Mouse (Mus musculus): ENCODE measurements around the gene Dach1.

Dach1 gene

GRCm38 (mm10) chr14:98108764-98109163, 60.8 kb downstream of the Dach1 start:
- in situ Hi-C loops (cut with MboI, MseI) = no loop called here

- in situ Hi-C loops (cut with MboI, MseI) = no loop called here
These were observed 63.4 kb downstream of the Dach1 start for GRCm38 (mm10) chr14:98106208-98106607.

GRCm38 (mm10) chr14:98104314-98104955, 65.1 kb downstream of the Dach1 start:
- in situ Hi-C loops (cut with MboI, MseI) = no loop called here

GRCm38 (mm10) chr14:98095229-98095628, 74.3 kb downstream of the Dach1 start:
- in situ Hi-C loops (cut with MboI, MseI) = no loop called here

GRCm38 (mm10) chr14:98089246-98089645, 80.3 kb downstream of the Dach1 start:
- in situ Hi-C loops (cut with MboI, MseI) = no loop called here

- in situ Hi-C loops (cut with MboI, MseI) = no loop called here
These were observed 82.2 kb downstream of the Dach1 start for GRCm38 (mm10) chr14:98087355-98087754.

- in situ Hi-C loops (cut with MboI, MseI) = no loop called here
These were observed 82.8 kb downstream of the Dach1 start for GRCm38 (mm10) chr14:98086794-98087193.

- in situ Hi-C loops (cut with MboI, MseI) = no loop called here
These were observed 84.4 kb downstream of the Dach1 start for GRCm38 (mm10) chr14:98085141-98085540.

GRCm38 (mm10) chr14:98084720-98085119, 84.8 kb downstream of the Dach1 start:
- in situ Hi-C loops (cut with MboI, MseI) = no loop called here

GRCm38 (mm10) chr14:98083419-98083818, 86.1 kb downstream of the Dach1 start:
- in situ Hi-C loops (cut with MboI, MseI) = no loop called here

- in situ Hi-C loops (cut with MboI, MseI) = no loop called here
These were observed 89.6 kb downstream of the Dach1 start for GRCm38 (mm10) chr14:98080014-98080413.

GRCm38 (mm10) chr14:98077996-98078395, 91.6 kb downstream of the Dach1 start:
- in situ Hi-C loops (cut with MboI, MseI) = loop anchor here (10.0 kb wide), 1 partner anchor 613 kb away; no protein-coding TSS in a partner anchor

GRCm38 (mm10) chr14:98073421-98074080, 96.0 kb downstream of the Dach1 start:
- in situ Hi-C loops (cut with MboI, MseI) = loop anchor here (10.0 kb wide), 1 partner anchor 609 kb away; no protein-coding TSS in a partner anchor

- in situ Hi-C loops (cut with MboI, MseI) = loop anchor here (10.0 kb wide), 1 partner anchor 608 kb away; no protein-coding TSS in a partner anchor
These were observed 96.7 kb downstream of the Dach1 start for GRCm38 (mm10) chr14:98072647-98073420.

- in situ Hi-C loops (cut with MboI, MseI) = loop anchor here (10.0 kb wide), 1 partner anchor 607 kb away; no protein-coding TSS in a partner anchor
These were observed 97.7 kb downstream of the Dach1 start for GRCm38 (mm10) chr14:98071877-98072276.

GRCm38 (mm10) chr14:98067273-98067905, 102.2 kb downstream of the Dach1 start:
- in situ Hi-C loops (cut with MboI, MseI) = no loop called here

GRCm38 (mm10) chr14:98064190-98064589, 105.4 kb downstream of the Dach1 start:
- in situ Hi-C loops (cut with MboI, MseI) = no loop called here

- in situ Hi-C loops (cut with MboI, MseI) = no loop called here
These were observed 120.2 kb downstream of the Dach1 start for GRCm38 (mm10) chr14:98049329-98049728.

GRCm38 (mm10) chr14:98048403-98048802, 121.2 kb downstream of the Dach1 start:
- in situ Hi-C loops (cut with MboI, MseI) = no loop called here

GRCm38 (mm10) chr14:98047670-98048069, 121.9 kb downstream of the Dach1 start:
- in situ Hi-C loops (cut with MboI, MseI) = no loop called here

- in situ Hi-C loops (cut with MboI, MseI) = no loop called here
These were observed 122.6 kb downstream of the Dach1 start for GRCm38 (mm10) chr14:98046960-98047359.

- in situ Hi-C loops (cut with MboI, MseI) = no loop called here
These were observed 131.0 kb downstream of the Dach1 start for GRCm38 (mm10) chr14:98038524-98038923.
